Mouse (Mus musculus): ENCODE measurements at regions not wholly inside any gene's neighbourhood (a gene's known extent, or its start where the extent isn't known, plus 50 kb on each side); places are given as distances from the start of the nearest gene placed in this dataset.

- Histone ChIP-seq H3K4me2 (replicated peaks) (no peak overlapping the region), H3K36me3 (no peaks in the 10 kb centered on the region), H3K9me3 (no peaks in the 10 kb centered on the region), H3K27ac (no peak overlapping the region), H3K27me3 (no peaks in the 10 kb centered on the region), H3K4me3 (no peak overlapping the region), H3K9ac (no peak overlapping the region), H3K4me1 (peaks cover 2% of the 10 kb centered on the region; the same call in 1 of the 2 replicates)
- no peak for ATAC-seq (ENCODE audit: low FRiP score, low read depth)
- 71% methylated on average over 6 of the region's 6 CpGs for WGBS
These were observed 252.8 kb downstream of the Fgf9 start for GRCm38 (mm10) chr14:58323164-58323563.

- H3K27ac ChIP-seq = no peak overlapping the region
- no peak for ATAC-seq (ENCODE audit: low FRiP score, low read depth)
These were observed 252.1 kb downstream of the Fgf9 start for GRCm38 (mm10) chr14:58322461-58322860.

GRCm38 (mm10) chr14:58321875-58322274 is 251.5 kb downstream of the Fgf9 start:
- WGBS = 67% methylated on average over 10 of the region's 10 CpGs
- H3K36me3 ChIP-seq = no peaks in the 10 kb centered on the region
- peaks cover 14% of the 10 kb centered on the region for H3K4me1 ChIP-seq
- H3K9ac ChIP-seq = no peak overlapping the region
- H3K9me3 ChIP-seq = no peaks in the 10 kb centered on the region
- no peak overlapping the region for H3K27ac ChIP-seq
- no peaks in the 10 kb centered on the region for H3K27me3 ChIP-seq
- no peak overlapping the region for H3K4me2 ChIP-seq (replicated peaks)
- H3K4me3 ChIP-seq = no peak overlapping the region
- ATAC-seq (ENCODE audit: low FRiP score, low read depth) = 0 out of 2 replicates have a peak, but pooled peaks have one; percentile 44

More at GRCm38 (mm10) chr14:58322461-58322860, 252.1 kb downstream of the Fgf9 start:
- WGBS = 77% methylated on average over 4 of the region's 4 CpGs
- no peak overlapping the region for H3K4me2 ChIP-seq (replicated peaks)
- H3K27me3 ChIP-seq = no peaks in the 10 kb centered on the region
- H3K4me3 ChIP-seq = no peak overlapping the region
- H3K9me3 ChIP-seq = no peaks in the 10 kb centered on the region
- peaks cover 8% of the 10 kb centered on the region for H3K4me1 ChIP-seq
- no peak overlapping the region for H3K9ac ChIP-seq
- H3K36me3 ChIP-seq = no peaks in the 10 kb centered on the region

GRCm38 (mm10) chr14:58321234-58321633 is 250.9 kb downstream of the Fgf9 start:
- Histone ChIP-seq H3K36me3 (no peaks in the 10 kb centered on the region), H3K9ac (no peak overlapping the region), H3K9me3 (no peaks in the 10 kb centered on the region), H3K4me1 (peaks cover 19% of the 10 kb centered on the region), H3K27me3 (no peaks in the 10 kb centered on the region), H3K4me3 (no peak overlapping the region), H3K4me2 (replicated peaks) (no peak overlapping the region), H3K27ac (no peak overlapping the region)
- ATAC-seq (ENCODE audit: low FRiP score, low read depth) = no peak
- 73% methylated on average over 5 of the region's 5 CpGs for WGBS

GRCm38 (mm10) chr14:58317640-58318039 is 247.3 kb downstream of the Fgf9 start:
- Histone ChIP-seq H3K27ac (0 out of 2 replicates have a peak overlapping the region, but pooled peaks have one; percentile 28), H3K4me3 (no peak overlapping the region), H3K9me3 (no peaks in the 10 kb centered on the region), H3K4me1 (peaks cover 34% of the 10 kb centered on the region), H3K36me3 (no peaks in the 10 kb centered on the region), H3K9ac (no peak overlapping the region), H3K27me3 (peaks cover 1% of the 10 kb centered on the region; the same call in 1 of the 2 replicates), H3K4me2 (replicated peaks) (no peak overlapping the region)
- ATAC-seq (ENCODE audit: low FRiP score, low read depth) = peak; percentile 55; the same call in 1 of the 2 replicates
- 60% methylated on average over 3 of the region's 3 CpGs for WGBS

- 0 out of 2 replicates have a peak, but pooled peaks have one; percentile 55 for ATAC-seq (ENCODE audit: low FRiP score, low read depth)
- Histone ChIP-seq H3K36me3 (no peaks in the 10 kb centered on the region), H3K9ac (no peak overlapping the region), H3K27ac (peak overlapping the region; percentile 61), H3K4me2 (replicated peaks) (no peak overlapping the region), H3K9me3 (no peaks in the 10 kb centered on the region), H3K4me3 (no peak overlapping the region), H3K4me1 (peaks cover 32% of the 10 kb centered on the region), H3K27me3 (peaks cover 3% of the 10 kb centered on the region; the same call in 1 of the 2 replicates)
- WGBS = 19% methylated on average over 4 of the region's 4 CpGs
These were observed 246.9 kb downstream of the Fgf9 start for GRCm38 (mm10) chr14:58317231-58317630.

GRCm38 (mm10) chr14:58307695-58308094 is 237.3 kb downstream of the Fgf9 start:
- H3K27ac ChIP-seq = no peak overlapping the region
- peaks cover 11% of the 10 kb centered on the region for H3K4me1 ChIP-seq
- ATAC-seq (ENCODE audit: low FRiP score, low read depth) = no peak
- peaks cover 12% of the 10 kb centered on the region for H3K27me3 ChIP-seq
- peaks cover 7% of the 10 kb centered on the region; the same call in 1 of the 2 replicates for H3K9me3 ChIP-seq
- 86% methylated on average over 6 of the region's 6 CpGs for WGBS
- no peak overlapping the region for H3K4me2 ChIP-seq (replicated peaks)
- no peak overlapping the region for H3K4me3 ChIP-seq
- H3K36me3 ChIP-seq = no peaks in the 10 kb centered on the region
- no peak overlapping the region for H3K9ac ChIP-seq

- Histone ChIP-seq H3K27ac (no peak overlapping the region), H3K4me1 (peaks cover 11% of the 10 kb centered on the region), H3K27me3 (peaks cover 9% of the 10 kb centered on the region; the same call in 1 of the 2 replicates), H3K36me3 (no peaks in the 10 kb centered on the region), H3K4me2 (replicated peaks) (no peak overlapping the region), H3K4me3 (no peak overlapping the region), H3K9ac (no peak overlapping the region), H3K9me3 (peaks cover 7% of the 10 kb centered on the region; the same call in 1 of the 2 replicates)
- 52% methylated on average over 11 of the region's 11 CpGs for WGBS
- ATAC-seq (ENCODE audit: low FRiP score, low read depth) = peak; percentile 80
These were observed 236.6 kb downstream of the Fgf9 start for GRCm38 (mm10) chr14:58306832-58307521.

- peaks cover 14% of the 10 kb centered on the region for H3K4me1 ChIP-seq
- peak; percentile 32; the same call in 1 of the 2 replicates for ATAC-seq (ENCODE audit: low FRiP score, low read depth)
- H3K27me3 ChIP-seq = peaks cover 15% of the 10 kb centered on the region
- H3K9ac ChIP-seq = no peak overlapping the region
- no peaks in the 10 kb centered on the region for H3K36me3 ChIP-seq
- H3K27ac ChIP-seq = no peak overlapping the region
- no peak overlapping the region for H3K4me2 ChIP-seq (replicated peaks)
- no peak overlapping the region for H3K4me3 ChIP-seq
- H3K9me3 ChIP-seq = no peaks in the 10 kb centered on the region
- 36% methylated on average over 10 of the region's 10 CpGs for WGBS
These were observed 230.1 kb downstream of the Fgf9 start for GRCm38 (mm10) chr14:58300411-58300887.

- Histone ChIP-seq H3K36me3 (no peaks in the 10 kb centered on the region), H3K4me2 (replicated peaks) (no peak overlapping the region), H3K27me3 (no peaks in the 10 kb centered on the region), H3K9me3 (no peaks in the 10 kb centered on the region), H3K4me3 (no peak overlapping the region), H3K27ac (no peak overlapping the region), H3K4me1 (0 out of 2 replicates have a peak, but pooled peaks cover 4% of the 10 kb centered on the region), H3K9ac (no peak overlapping the region)
- 53% methylated on average over 13 of the region's 13 CpGs for WGBS
- ATAC-seq (ENCODE audit: low FRiP score, low read depth) = no peak
These were observed 215.7 kb downstream of the Fgf9 start for GRCm38 (mm10) chr14:58286007-58286525.

- H3K9ac ChIP-seq = no peak overlapping the region
- 0 out of 2 replicates have a peak, but pooled peaks cover 4% of the 10 kb centered on the region for H3K4me1 ChIP-seq
- H3K36me3 ChIP-seq = no peaks in the 10 kb centered on the region
- H3K4me2 ChIP-seq (replicated peaks) = no peak overlapping the region
- 67% methylated on average over 15 of the region's 15 CpGs for WGBS
- no peak for ATAC-seq (ENCODE audit: low FRiP score, low read depth)
- no peak overlapping the region for H3K27ac ChIP-seq
- no peaks in the 10 kb centered on the region for H3K9me3 ChIP-seq
- no peak overlapping the region for H3K4me3 ChIP-seq
- H3K27me3 ChIP-seq = no peaks in the 10 kb centered on the region
These were observed 212.5 kb downstream of the Fgf9 start for GRCm38 (mm10) chr14:58282708-58283290.

- H3K36me3 ChIP-seq = no peaks in the 10 kb centered on the region
- no peak overlapping the region for H3K27ac ChIP-seq
- no peak overlapping the region for H3K4me2 ChIP-seq (replicated peaks)
- WGBS = 89% methylated on average over 3 of the region's 3 CpGs
- no peak overlapping the region for H3K9ac ChIP-seq
- 0 out of 2 replicates have a peak, but pooled peaks cover 4% of the 10 kb centered on the region for H3K4me1 ChIP-seq
- H3K9me3 ChIP-seq = no peaks in the 10 kb centered on the region
- no peak overlapping the region for H3K4me3 ChIP-seq
- no peaks in the 10 kb centered on the region for H3K27me3 ChIP-seq
- ATAC-seq (ENCODE audit: low FRiP score, low read depth) = no peak
These were observed 211.9 kb downstream of the Fgf9 start for GRCm38 (mm10) chr14:58282264-58282663.

Data from limb, embryonic 13.5 days (tissue).